Mouse (Mus musculus): ENCODE measurements around the gene Hat1.

Hat1 gene

GRCm38 (mm10) chr2:71376433-71376906 is 12.3 kb upstream of the Hat1 start:
- DNase-seq (ENCODE audit: low spot score): no peak

- no peak for DNase-seq (ENCODE audit: low spot score)
These were observed 11.3 kb upstream of the Hat1 start for GRCm38 (mm10) chr2:71377426-71377825.

GRCm38 (mm10) chr2:71381962-71382361 is 6.8 kb upstream of the Hat1 start:
- no peak for DNase-seq (ENCODE audit: low spot score)

GRCm38 (mm10) chr2:71383890-71384289 is 4.9 kb upstream of the Hat1 start:
- no peak for DNase-seq (ENCODE audit: low spot score)

- no peak for DNase-seq (ENCODE audit: low spot score)
These were observed 992 bp upstream of the Hat1 start for GRCm38 (mm10) chr2:71387766-71388165.

- no peak for DNase-seq (ENCODE audit: low spot score)
These were observed 1.1 kb downstream of the Hat1 start for GRCm38 (mm10) chr2:71389864-71390263.

- no peak for DNase-seq (ENCODE audit: low spot score)
These were observed 16.9 kb downstream of the Hat1 start for GRCm38 (mm10) chr2:71405613-71406012.

- no peak for DNase-seq (ENCODE audit: low spot score)
These were observed 30.1 kb downstream of the Hat1 start for GRCm38 (mm10) chr2:71418760-71419280.

- DNase-seq (ENCODE audit: low spot score): no peak
These were observed 30.6 kb downstream of the Hat1 start for GRCm38 (mm10) chr2:71419408-71419807.

- no peak for DNase-seq (ENCODE audit: low spot score)
These were observed 32.2 kb downstream of the Hat1 start for GRCm38 (mm10) chr2:71420895-71421425.

GRCm38 (mm10) chr2:71424545-71424944 is 35.8 kb downstream of the Hat1 start:
- no peak for DNase-seq (ENCODE audit: low spot score)

GRCm38 (mm10) chr2:71435440-71435839 is 46.7 kb downstream of the Hat1 start:
- no peak for DNase-seq (ENCODE audit: low spot score)

- no peak for DNase-seq (ENCODE audit: low spot score)
These were observed 54.6 kb downstream of the Hat1 start for GRCm38 (mm10) chr2:71443376-71443775.

- no peak for DNase-seq (ENCODE audit: low spot score)
These were observed 56.9 kb downstream of the Hat1 start for GRCm38 (mm10) chr2:71445536-71446196.

- no peak for DNase-seq (ENCODE audit: low spot score)
These were observed 60.8 kb downstream of the Hat1 start for GRCm38 (mm10) chr2:71449604-71450003.

GRCm38 (mm10) chr2:71451761-71452160 is 63.0 kb downstream of the Hat1 start:
- no peak for DNase-seq (ENCODE audit: low spot score)

GRCm38 (mm10) chr2:71453161-71453916 is 64.6 kb downstream of the Hat1 start, which contains the start of gene Metap1d:
Gene Metap1d, plus strand, starts transcription at chr2:71453276.
- DNase-seq (ENCODE audit: low spot score): peak; percentile 85

- DNase-seq (ENCODE audit: low spot score): no peak
These were observed 65.1 kb downstream of the Hat1 start for GRCm38 (mm10) chr2:71453917-71454260.

- DNase-seq (ENCODE audit: low spot score): no peak
These were observed 69.9 kb downstream of the Hat1 start for GRCm38 (mm10) chr2:71458624-71459023.

- no peak for DNase-seq (ENCODE audit: low spot score)
These were observed 70.9 kb downstream of the Hat1 start for GRCm38 (mm10) chr2:71459659-71460058.

GRCm38 (mm10) chr2:71461139-71461538 is 72.4 kb downstream of the Hat1 start:
- no peak for DNase-seq (ENCODE audit: low spot score)

GRCm38 (mm10) chr2:71461589-71461988 is 72.8 kb downstream of the Hat1 start:
- no peak for DNase-seq (ENCODE audit: low spot score)

GRCm38 (mm10) chr2:71462066-71462465 is 73.3 kb downstream of the Hat1 start:
- DNase-seq (ENCODE audit: low spot score): no peak
